Mouse (Mus musculus) inflammation-experienced regulatory T-cells (primary cell): ENCODE results near the gene Pla2g4c. TPM values are rescaled to one million over a fixed set of nuclear protein-coding genes. Genes with fewer than 3 reads are reported as not detected.

Source experiments
- polyA plus RNA-seq, 2 experiments: library from polyadenylated mRNA; unstranded; fragments of 100-300 nt; shearing (Covaris generic); gene quantifications; one replicate each; pipeline ENCODE4 v1.2.1; 2017

The Pla2g4c gene
- under 1 TPM; 0.07 to 0.47 TPM for polyA plus RNA-seq

DNA sequence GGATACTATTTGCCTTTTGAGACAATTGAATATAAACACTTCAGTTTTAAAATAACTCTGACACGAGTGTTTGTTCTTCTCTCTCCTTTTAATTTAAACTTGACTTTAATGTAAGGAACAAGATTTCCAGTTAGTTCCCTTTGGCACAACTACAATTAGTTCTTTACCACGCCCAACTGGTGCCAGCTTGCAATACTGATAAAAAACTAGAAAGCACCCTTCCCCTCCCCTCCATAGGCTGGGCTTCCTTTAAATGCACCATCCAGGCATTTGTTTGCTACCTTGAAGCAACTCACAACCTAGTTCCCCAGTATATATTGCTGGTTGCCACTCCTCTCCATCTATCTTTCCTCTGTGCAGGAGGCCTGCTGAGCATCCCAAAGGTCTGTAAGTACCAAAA is at the start of gene Pla2g4c:
Gene Pla2g4c (plus strand): TSS at position 340 of the 400 bp plus-strand sequence.

DNA sequence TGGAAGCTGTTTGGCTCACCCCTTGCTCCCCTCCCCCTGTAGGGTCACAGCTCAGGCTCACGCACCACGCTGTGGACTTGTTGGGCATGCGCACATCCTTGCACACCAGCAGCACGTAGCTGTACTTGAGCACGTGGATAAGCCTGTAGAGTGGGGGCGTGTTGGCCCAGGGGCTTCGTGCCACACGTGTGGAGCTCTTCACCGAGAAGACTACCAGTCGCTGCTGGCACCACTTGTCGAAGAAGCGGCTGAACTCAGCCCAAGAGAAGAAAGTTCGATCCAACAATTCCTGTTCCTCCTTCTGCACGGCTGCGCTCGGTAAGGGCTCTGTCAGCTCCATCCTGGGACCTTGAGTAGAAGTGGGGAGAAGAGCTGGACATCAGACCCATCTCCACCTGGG is 47.4 kb upstream of the Pla2g4c start, which contains the start of gene Lig1:
Gene Lig1 (plus strand): TSS at position 203 of the 400 bp plus-strand sequence.

DNA sequence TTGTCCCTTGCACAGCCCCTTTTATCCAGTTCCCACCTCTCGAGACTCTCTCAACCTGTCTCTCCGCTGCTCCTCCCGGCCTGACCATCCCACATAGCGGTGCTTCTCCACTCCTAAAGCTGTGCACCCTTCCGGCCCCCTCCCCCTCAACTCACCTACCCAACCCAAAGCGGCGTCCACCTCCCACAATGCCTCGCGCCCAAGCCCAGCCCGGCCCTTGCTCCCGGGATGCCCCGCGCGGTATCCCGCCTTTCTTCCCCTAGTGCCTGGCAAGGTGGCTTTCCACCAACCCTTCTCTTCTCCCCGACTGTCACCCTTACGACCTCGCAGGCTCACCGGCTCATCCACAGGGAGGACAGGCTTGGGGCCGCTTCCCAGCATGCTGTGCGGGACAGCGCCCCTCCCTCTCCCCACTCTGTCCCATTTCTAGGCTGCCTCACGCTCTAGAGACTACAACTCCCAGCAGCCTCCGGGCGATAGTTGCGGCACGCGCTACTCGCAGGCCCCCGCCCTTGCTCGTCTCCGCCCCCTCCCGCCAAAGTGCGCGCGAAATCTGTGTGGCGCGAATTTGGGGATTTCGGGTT is 46.1 kb upstream of the Pla2g4c start, which contains the start of gene Zswim9:
Gene Zswim9 (minus strand): TSS at position 414 of the 584 bp plus-strand sequence.

DNA sequence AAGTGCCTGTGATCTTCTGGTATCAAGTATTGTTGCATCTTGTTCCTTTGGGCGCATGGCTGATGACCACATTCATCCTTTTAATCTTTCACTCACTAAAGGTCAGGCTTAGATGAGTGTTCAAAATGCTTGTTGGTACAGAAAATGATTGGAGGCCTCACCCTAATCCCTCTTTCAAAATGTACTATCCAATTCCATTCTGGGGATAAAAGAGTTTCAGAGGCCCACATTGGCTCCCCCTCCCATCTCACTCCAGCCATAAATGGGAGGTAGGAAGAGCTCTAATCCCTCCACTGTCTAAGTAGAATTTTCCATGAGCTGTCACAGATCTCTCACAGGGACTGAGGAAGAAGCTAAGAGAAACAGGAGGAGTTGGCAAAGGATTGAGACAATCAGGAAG is 73.4 kb downstream of the Pla2g4c start, which contains the start of gene Cabp5:
Gene Cabp5 (plus strand): TSS at position 301 of the 400 bp plus-strand sequence.

Other genes starting within 250 kb of the Pla2g4c start
- under 1 TPM; 0.04 to 0.21 TPM for gene Vmn1r85, start 229.5 kb upstream of the Pla2g4c start, polyA plus RNA-seq
- not detected for gene Vmn1r86, start 204.7 kb upstream of the Pla2g4c start, polyA plus RNA-seq
- gene Vmn1r87, start 184.5 kb upstream of the Pla2g4c start, polyA plus RNA-seq = 1 to 10 TPM in 1 of 2 experiments, under 1 TPM in 1; 0.27 to 2.7 TPM
- gene Vmn1r88, start 165.1 kb upstream of the Pla2g4c start, polyA plus RNA-seq = under 1 TPM; 0.05 to 0.13 TPM
- gene Vmn1r89, start 111.6 kb upstream of the Pla2g4c start, polyA plus RNA-seq = 1 to 10 TPM in 1 of 2 experiments, not detected in 1; 1.2 TPM
- 10 to 100 TPM; 17.9 to 19.5 TPM for gene Lig1, start 47.4 kb upstream of the Pla2g4c start, polyA plus RNA-seq
- 1 to 10 TPM; 2.7 to 4.9 TPM for gene Zswim9, start 45.9 kb upstream of the Pla2g4c start, polyA plus RNA-seq
- under 1 TPM; 0.22 to 0.31 TPM for gene Cabp5, start 73.5 kb downstream of the Pla2g4c start, polyA plus RNA-seq
- 1 to 10 TPM in 1 of 2 experiments, not detected in 1; 2.6 TPM for gene Bsph1, start 126.2 kb downstream of the Pla2g4c start, polyA plus RNA-seq
- gene Bsph2, start 246.4 kb downstream of the Pla2g4c start, polyA plus RNA-seq = not detected